Mouse (Mus musculus) embryonic facial prominence, embryonic 12.5 days (tissue): ENCODE data around the gene Ly6g5b. TPM values are rescaled to one million over a fixed set of nuclear protein-coding genes. Genes with fewer than 3 reads are reported as not detected.
A peak's percentile ranks its signal among the peaks of the same experiment; 100 is the strongest.

ENCODE experiments used
- ATAC-seq: fragments of 200-750 bp; cut with Nextera tagmentation; 2 replicates; pipeline ENCODE4 v1.8.0; 2017; ENCODE audit not compliant: insufficient number of reproducible peaks, insufficient read depth, low FRiP score, low TSS enrichment
- H3K27ac ChIP-seq: fragments of 300-500 bp; sonication (generic); 2 replicates; pipeline ENCODE4 v1.5.1; 2016; ENCODE audit warnings: mild to moderate bottlenecking
- H3K27me3 ChIP-seq: fragments of 300-500 bp; sonication (generic); 2 replicates; pipeline ENCODE4 v1.6.1; 2016; ENCODE audit warnings: mild to moderate bottlenecking, moderate library complexity
- H3K36me3 ChIP-seq: fragments of 300-500 bp; sonication (generic); 2 replicates; pipeline ENCODE4 v1.6.1; 2016; ENCODE audit warnings: mild to moderate bottlenecking
- H3K4me1 ChIP-seq: fragments of 300-500 bp; sonication (generic); 2 replicates; pipeline ENCODE4 v1.6.1; 2016
- H3K4me2 ChIP-seq: fragments of 300-500 bp; sonication (generic); replicated peaks from 2 replicates; pipeline ENCODE4 v1.6.1; 2016; ENCODE audit warnings: mild to moderate bottlenecking, moderate library complexity
- H3K4me3 ChIP-seq: fragments of 300-500 bp; sonication (generic); 2 replicates; pipeline ENCODE4 v1.5.1; 2016; ENCODE audit warnings: mild to moderate bottlenecking
- H3K9ac ChIP-seq: fragments of 300-500 bp; sonication (generic); 2 replicates; pipeline ENCODE4 v1.6.1; 2016; ENCODE audit warnings: mild to moderate bottlenecking, moderate library complexity
- H3K9me3 ChIP-seq: fragments of 300-500 bp; sonication (generic); 2 replicates; pipeline ENCODE4 v1.6.1; 2016; ENCODE audit warnings: mild to moderate bottlenecking, moderate library complexity
- WGBS: fragments of 180-500 bp; shearing (Covaris S2); methylation state at CpG from one replicate; pipeline ENCODE4 v1.1.7; 2016; 5-methylcytosine and 5-hydroxymethylcytosine counted together
- polyA plus RNA-seq: library from polyadenylated mRNA; unstranded; fragments of >200 nt; fragmentation: Nextera tagmentation; extraction: Ambion mirVana; gene quantifications from 2 replicates; pipeline ENCODE4 v1.2.1, GENCODE M21; 2016

Gene Ly6g5b
- polyA plus RNA-seq, 1 experiment from 2014 or later = 0.82 TPM

DNA sequence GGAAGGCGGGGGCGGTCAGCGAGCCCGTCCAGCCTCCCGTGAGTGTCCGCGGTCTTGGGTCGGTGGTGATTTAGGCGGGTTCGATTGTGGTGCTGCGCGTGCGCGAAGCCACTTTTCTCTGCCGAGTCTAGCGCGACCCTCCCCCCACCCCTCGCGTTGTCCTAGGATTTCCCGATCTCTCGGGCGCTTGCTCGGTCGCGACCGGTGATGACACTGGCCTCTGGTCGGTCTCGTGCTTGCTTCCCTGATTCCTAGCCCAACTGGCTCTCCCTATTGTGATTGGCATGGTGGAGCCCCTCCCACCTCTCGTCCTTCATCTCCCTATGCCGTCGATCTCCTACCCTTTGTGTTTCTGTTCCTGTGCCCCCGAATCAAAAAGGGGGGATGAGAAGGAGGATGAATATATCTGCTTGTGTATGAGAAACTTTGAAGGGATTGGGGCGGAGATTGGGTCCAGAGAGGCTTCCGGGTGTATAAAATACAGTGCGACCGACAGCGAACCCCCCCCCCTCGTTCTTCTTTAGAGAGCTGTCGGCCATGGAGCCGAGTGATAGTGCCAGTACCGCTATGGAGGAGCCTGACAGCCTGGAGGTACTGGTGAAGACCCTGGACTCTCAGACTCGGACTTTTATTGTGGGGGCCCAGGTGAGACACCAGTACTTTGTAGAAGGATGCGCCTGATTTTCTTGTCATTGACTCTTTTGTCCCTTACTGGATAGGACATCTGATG, 20.5 kb upstream of the Ly6g5b start:
- Histone ChIP-seq H3K9me3 (no peaks in the 10 kb centered on the region), H3K27ac (peak overlapping the region; percentile 92), H3K36me3 (peaks cover 30% of the 10 kb centered on the region), H3K4me1 (peaks cover 14% of the 10 kb centered on the region), H3K4me3 (peak overlapping the region; percentile 81), H3K4me2 (peak overlapping the region; percentile 90), H3K9ac (peak overlapping the region; percentile 77), H3K27me3 (no peaks in the 10 kb centered on the region)
- ATAC-seq = peak; percentile 44
- under 1% methylated on average over 43 of the region's 43 CpGs for WGBS

- peak; percentile 89 for ATAC-seq
- Histone ChIP-seq H3K36me3 (peaks cover 27% of the 10 kb centered on the region), H3K4me2 (peak within 1 kb of the TSS; percentile 90), H3K9me3 (no peaks in the 10 kb centered on the region), H3K27ac (peak within 1 kb of the TSS; percentile 92), H3K9ac (peak within 1 kb of the TSS; percentile 77), H3K4me3 (peak within 1 kb of the TSS; percentile 81), H3K27me3 (no peaks in the 10 kb centered on the region), H3K4me1 (peaks cover 14% of the 10 kb centered on the region)
- under 1% methylated on average over 66 of the region's 66 CpGs for WGBS
Measured at GRCm38 (mm10) chr17:35134801-35135590, 19.8 kb upstream of the Ly6g5b start, which contains the start of gene Bag6. Gene Bag6, plus strand, starts transcription at chr17:35135178.

GRCm38 (mm10) chr17:35133517-35133916, 18.3 kb upstream of the Ly6g5b start:
- Histone ChIP-seq H3K4me1 (peaks cover 18% of the 10 kb centered on the region), H3K36me3 (peaks cover 21% of the 10 kb centered on the region), H3K4me3 (no peak overlapping the region), H3K27ac (no peak overlapping the region), H3K9ac (no peak overlapping the region), H3K4me2 (no peak overlapping the region), H3K9me3 (no peaks in the 10 kb centered on the region), H3K27me3 (no peaks in the 10 kb centered on the region)
- WGBS = 94% methylated on average over 7 of the region's 7 CpGs
- no peak for ATAC-seq

DNA sequence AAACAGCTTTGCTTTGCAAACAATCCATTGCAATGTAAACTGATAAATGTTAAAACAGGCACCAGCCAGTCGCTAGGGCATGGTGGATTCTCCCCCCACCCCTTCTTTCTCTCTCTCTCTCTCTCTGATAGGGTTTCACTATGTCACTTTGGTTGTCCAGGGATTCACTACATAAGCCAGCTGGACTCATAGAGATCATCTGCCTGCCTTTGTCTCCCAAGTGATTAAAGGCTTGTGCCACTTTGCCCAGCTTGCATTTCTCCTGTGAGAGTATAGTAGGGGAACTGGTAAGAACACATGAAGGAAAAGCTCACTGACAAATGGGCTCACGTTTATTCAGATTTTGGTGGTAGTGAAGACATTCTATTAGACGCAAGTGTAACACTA, 16.9 kb upstream of the Ly6g5b start:
- no peak overlapping the region for H3K4me3 ChIP-seq
- no peak overlapping the region for H3K27ac ChIP-seq
- peaks cover 21% of the 10 kb centered on the region for H3K4me1 ChIP-seq
- no peak overlapping the region for H3K9ac ChIP-seq
- peaks cover 13% of the 10 kb centered on the region; the same call in 1 of the 2 replicates for H3K36me3 ChIP-seq
- H3K9me3 ChIP-seq = no peaks in the 10 kb centered on the region
- no peak for ATAC-seq
- 84% methylated on average over 3 of the region's 3 CpGs for WGBS
- no peaks in the 10 kb centered on the region for H3K27me3 ChIP-seq
- no peak overlapping the region for H3K4me2 ChIP-seq

GRCm38 (mm10) chr17:35131500-35132173, 16.4 kb upstream of the Ly6g5b start, which contains the start of gene Apom:
Gene Apom, minus strand, starts transcription at chr17:35132050.
- Histone ChIP-seq H3K4me2 (no peak within 1 kb of the TSS), H3K4me3 (no peak within 1 kb of the TSS), H3K9ac (no peak within 1 kb of the TSS), H3K27me3 (no peaks in the 10 kb centered on the region), H3K4me1 (peaks cover 21% of the 10 kb centered on the region), H3K27ac (no peak within 1 kb of the TSS), H3K36me3 (peaks cover 13% of the 10 kb centered on the region; the same call in 1 of the 2 replicates), H3K9me3 (no peaks in the 10 kb centered on the region)
- WGBS = 81% methylated on average over 15 of the region's 15 CpGs
- no peak for ATAC-seq

GRCm38 (mm10) chr17:35131038-35131437, 15.8 kb upstream of the Ly6g5b start:
- Histone ChIP-seq H3K9me3 (no peaks in the 10 kb centered on the region), H3K27me3 (no peaks in the 10 kb centered on the region), H3K27ac (no peak overlapping the region), H3K4me2 (no peak overlapping the region), H3K4me1 (peaks cover 18% of the 10 kb centered on the region), H3K9ac (no peak overlapping the region), H3K4me3 (no peak overlapping the region), H3K36me3 (peaks cover 13% of the 10 kb centered on the region; the same call in 1 of the 2 replicates)
- WGBS = 89% methylated on average over 8 of the region's 8 CpGs
- no peak for ATAC-seq

DNA sequence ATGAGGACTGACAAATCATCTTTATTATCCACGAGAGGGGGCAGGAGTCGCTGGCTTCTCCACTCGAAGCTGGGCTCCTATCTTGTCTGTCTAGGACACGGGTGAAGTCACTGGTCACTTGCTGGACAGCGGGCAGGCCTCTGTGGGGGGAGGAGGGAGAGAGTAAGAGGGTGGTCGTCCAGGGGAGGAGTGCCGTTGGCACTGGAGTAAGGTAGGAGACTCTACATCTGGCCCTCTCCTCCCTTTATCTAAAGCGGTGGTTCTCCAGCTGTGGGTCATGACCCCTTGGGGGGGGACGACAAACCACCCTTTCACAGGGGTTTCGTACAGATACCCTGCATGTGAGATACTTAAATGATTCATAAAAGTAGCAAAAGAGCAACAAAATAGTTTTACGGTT, 13.8 kb upstream of the Ly6g5b start:
- Histone ChIP-seq H3K27ac (no peak overlapping the region), H3K4me1 (peaks cover 24% of the 10 kb centered on the region), H3K36me3 (peaks cover 23% of the 10 kb centered on the region; the same call in 1 of the 2 replicates), H3K27me3 (no peaks in the 10 kb centered on the region), H3K4me3 (no peak overlapping the region), H3K9me3 (no peaks in the 10 kb centered on the region), H3K9ac (no peak overlapping the region), H3K4me2 (no peak overlapping the region)
- WGBS = 70% methylated on average over 11 of the region's 11 CpGs
- no peak for ATAC-seq

GRCm38 (mm10) chr17:35127017-35127416, 11.8 kb upstream of the Ly6g5b start:
- H3K36me3 ChIP-seq = peaks cover 29% of the 10 kb centered on the region; the same call in 1 of the 2 replicates

DNA sequence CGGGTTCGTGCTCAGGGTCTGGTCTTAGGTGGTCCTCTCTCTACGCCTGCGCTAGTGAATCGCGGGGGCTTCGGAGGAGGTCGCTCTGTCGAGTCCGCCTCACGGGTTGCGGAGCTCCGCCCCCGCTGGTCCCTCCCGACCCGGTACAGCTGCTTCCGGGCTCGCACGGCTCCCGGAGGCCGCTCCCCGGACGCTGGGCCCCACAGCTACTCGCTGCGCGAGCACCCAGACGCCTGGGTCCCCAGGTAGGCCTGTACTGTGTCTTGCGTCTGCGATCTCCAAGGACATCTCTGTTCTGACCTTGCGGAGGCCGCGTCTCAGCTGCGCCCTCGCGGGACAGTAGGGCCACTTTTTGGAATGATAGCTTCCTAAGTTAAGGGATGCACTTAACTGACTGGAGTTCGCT, 11.0 kb upstream of the Ly6g5b start, which contains the start of gene D17H6S53E:
D17H6S53E (plus strand) TSS at position 168 of the 406 bp plus-strand sequence.
- H3K27me3 ChIP-seq = no peaks in the 10 kb centered on the region
- peaks cover 29% of the 10 kb centered on the region; the same call in 1 of the 2 replicates for H3K36me3 ChIP-seq
- peak within 1 kb of the TSS; percentile 80 for H3K27ac ChIP-seq
- H3K9ac ChIP-seq = peak within 1 kb of the TSS; percentile 78
- ATAC-seq = peak; percentile 29
- peak within 1 kb of the TSS; percentile 69 for H3K4me3 ChIP-seq
- WGBS = under 1% methylated on average over 36 of the region's 36 CpGs
- no peaks in the 10 kb centered on the region for H3K9me3 ChIP-seq
- peak within 1 kb of the TSS; percentile 67 for H3K4me2 ChIP-seq
- peaks cover 24% of the 10 kb centered on the region for H3K4me1 ChIP-seq

More at GRCm38 (mm10) chr17:35127017-35127416, 11.8 kb upstream of the Ly6g5b start:
- H3K27ac ChIP-seq = no peak overlapping the region
- H3K9me3 ChIP-seq = no peaks in the 10 kb centered on the region
- no peaks in the 10 kb centered on the region for H3K27me3 ChIP-seq
- peaks cover 24% of the 10 kb centered on the region for H3K4me1 ChIP-seq
- H3K9ac ChIP-seq = peak overlapping the region; percentile 78
- peak overlapping the region; percentile 67 for H3K4me2 ChIP-seq
- WGBS = 72% methylated on average over 13 of the region's 13 CpGs
- H3K4me3 ChIP-seq = peak overlapping the region; percentile 69
- ATAC-seq = no peak

GRCm38 (mm10) chr17:35125578-35125977, 10.3 kb upstream of the Ly6g5b start:
- Histone ChIP-seq H3K4me2 (peak overlapping the region; percentile 67), H3K36me3 (peaks cover 29% of the 10 kb centered on the region; the same call in 1 of the 2 replicates), H3K27me3 (no peaks in the 10 kb centered on the region), H3K4me1 (peaks cover 24% of the 10 kb centered on the region), H3K4me3 (peak overlapping the region; percentile 69), H3K9ac (peak overlapping the region; percentile 78), H3K9me3 (no peaks in the 10 kb centered on the region), H3K27ac (no peak overlapping the region)
- no peak for ATAC-seq
- 32% methylated on average over 6 of the region's 6 CpGs for WGBS

- H3K4me1 ChIP-seq = peaks cover 29% of the 10 kb centered on the region
- 82% methylated on average over 1 of the region's 1 CpGs for WGBS
- no peaks in the 10 kb centered on the region for H3K27me3 ChIP-seq
- H3K9ac ChIP-seq = peak overlapping the region; percentile 78; the same call in 1 of the 2 replicates
- peak overlapping the region; percentile 67; the same call in 1 of the 2 replicates for H3K4me2 ChIP-seq
- H3K4me3 ChIP-seq = peak overlapping the region; percentile 69; the same call in 1 of the 2 replicates
- H3K27ac ChIP-seq = no peak overlapping the region
- peaks cover 25% of the 10 kb centered on the region; the same call in 1 of the 2 replicates for H3K36me3 ChIP-seq
- ATAC-seq = no peak
- no peaks in the 10 kb centered on the region for H3K9me3 ChIP-seq
Measured at GRCm38 (mm10) chr17:35125081-35125480, 9.9 kb upstream of the Ly6g5b start.
